Mouse (Mus musculus) heart, embryonic 14.5 days (tissue): ENCODE measurements around the gene Pigo. TPM values are rescaled to one million over a fixed set of nuclear protein-coding genes. Genes with fewer than 3 reads are reported as not detected.

Experiments
- ATAC-seq: fragments of 200-750 bp; cut with Nextera tagmentation; 2 replicates; pipeline ENCODE4 v1.8.0; 2017; ENCODE audit warnings: low read depth, moderate TSS enrichment; ENCODE audit not compliant: insufficient number of reproducible peaks, insufficient read depth, low FRiP score
- H3K27ac ChIP-seq, 2 experiments: fragments of 200-500 bp in 1 of 2; fragments of 300-500 bp in 1 of 2; sonication (generic) in 1 of 2; replicated peaks in 1 of 2; 2 replicates each; pipeline ENCODE4 v1.5.1; 2012 to 2014; ENCODE audit warnings: low read depth in 2 of 2, low read length in 2 of 2, control low read depth in 1 of 2, mild to moderate bottlenecking in 1 of 2, mixed read lengths in 1 of 2; ENCODE audit not compliant: control insufficient read depth in 1 of 2, insufficient read depth in 1 of 2
- H3K27me3 ChIP-seq: fragments of 300-500 bp; sonication (generic); 2 replicates; pipeline ENCODE4 v1.6.1; 2014; ENCODE audit warnings: mild to moderate bottlenecking, low read length, control low read depth; ENCODE audit not compliant: control insufficient read depth, insufficient read depth
- H3K36me3 ChIP-seq: fragments of 300-500 bp; sonication (generic); 2 replicates; pipeline ENCODE4 v1.6.1; 2014; ENCODE audit warnings: mild to moderate bottlenecking, control low read depth, low read length, mixed read lengths; ENCODE audit not compliant: control insufficient read depth, insufficient read depth
- H3K4me1 ChIP-seq, 2 experiments: fragments of 200-500 bp in 1 of 2; fragments of 300-500 bp in 1 of 2; sonication (generic) in 1 of 2; 2 replicates each; pipeline ENCODE4 v1.6.1; 2012 to 2014; ENCODE audit warnings: low read length in 2 of 2, control low read depth in 1 of 2, mixed read lengths in 1 of 2; ENCODE audit not compliant: control insufficient read depth in 2 of 2, insufficient read depth in 2 of 2
- H3K4me2 ChIP-seq: fragments of 300-500 bp; sonication (generic); 2 replicates; pipeline ENCODE4 v1.6.1; 2014; ENCODE audit warnings: mild to moderate bottlenecking, low read length
- H3K4me3 ChIP-seq, 2 experiments: fragments of 200-500 bp in 1 of 2; fragments of 300-500 bp in 1 of 2; sonication (generic) in 1 of 2; 2 replicates each; pipeline ENCODE4 v1.5.1; 2012 to 2014; ENCODE audit warnings: low read length in 2 of 2, mild to moderate bottlenecking in 2 of 2, control low read depth in 1 of 2, low read depth in 1 of 2, moderate library complexity in 1 of 2; ENCODE audit not compliant: control insufficient read depth in 1 of 2, insufficient read depth in 1 of 2
- H3K9ac ChIP-seq: fragments of 300-500 bp; sonication (generic); 2 replicates; pipeline ENCODE4 v1.6.1; 2014; ENCODE audit warnings: mild to moderate bottlenecking, low read length
- H3K9me3 ChIP-seq: fragments of 300-500 bp; sonication (generic); 2 replicates; pipeline ENCODE4 v1.6.1; 2016; ENCODE audit warnings: low read length, control low read depth; ENCODE audit not compliant: control insufficient read depth
- WGBS: fragments of 180-500 bp; shearing (Covaris S2); extraction: QIAGEN DNeasy Blood & Tissue Kit; methylation state at CpG from one replicate; pipeline ENCODE4 v1.1.7; 2014; 5-methylcytosine and 5-hydroxymethylcytosine counted together
- polyA plus RNA-seq: library from polyadenylated mRNA; unstranded; fragments of >200 nt; fragmentation: Nextera tagmentation; extraction: Ambion mirVana; gene quantifications from 2 replicates; pipeline ENCODE4 v1.2.1, GENCODE M21; 2014

Pigo gene
- polyA plus RNA-seq, 1 experiment from 2014 or later = 12.0 TPM

DNA sequence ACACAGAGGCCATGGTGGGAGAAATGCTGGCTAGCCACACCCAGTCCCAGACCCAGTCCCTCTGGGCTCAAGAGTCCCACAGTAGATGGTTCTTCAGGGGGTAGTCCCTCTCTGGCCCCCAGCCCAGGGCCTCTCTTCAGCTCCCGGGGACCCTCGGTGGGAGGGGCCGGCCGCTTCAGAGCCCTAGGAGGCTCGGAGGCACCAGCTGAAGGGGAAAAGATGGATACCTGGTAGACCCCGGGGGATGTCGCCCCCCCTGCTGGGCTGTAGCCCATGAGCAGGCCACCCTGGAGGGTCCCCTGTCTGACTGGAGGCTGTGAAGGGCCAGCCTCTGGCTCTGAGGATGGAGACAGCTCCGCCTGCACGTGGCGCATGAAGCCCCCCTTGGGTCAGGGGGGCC is 10.7 kb upstream of the Pigo start:
- Histone ChIP-seq H3K27ac (no peak overlapping the region), H3K27me3 (no peaks in the 10 kb centered on the region), H3K4me2 (no peak overlapping the region), H3K4me3 (no peak overlapping the region), H3K9me3 (no peaks in the 10 kb centered on the region), H3K9ac (no peak overlapping the region), H3K4me1 (peaks cover 19 to 32% of the 10 kb centered on the region in 2 experiments), H3K36me3 (peaks cover 37% of the 10 kb centered on the region)
- 88% methylated on average over 10 of the region's 10 CpGs for WGBS
- no peak for ATAC-seq

GRCm38 (mm10) chr4:43035851-43036250 is 10.2 kb upstream of the Pigo start:
- Histone ChIP-seq H3K9ac (no peak overlapping the region), H3K9me3 (no peaks in the 10 kb centered on the region), H3K27ac (no peak overlapping the region), H3K4me2 (no peak overlapping the region), H3K27me3 (no peaks in the 10 kb centered on the region), H3K4me3 (no peak overlapping the region), H3K4me1 (peaks cover 18 to 32% of the 10 kb centered on the region in 2 experiments), H3K36me3 (peaks cover 37% of the 10 kb centered on the region)
- ATAC-seq = no peak
- WGBS = 87% methylated on average over 6 of the region's 6 CpGs

DNA sequence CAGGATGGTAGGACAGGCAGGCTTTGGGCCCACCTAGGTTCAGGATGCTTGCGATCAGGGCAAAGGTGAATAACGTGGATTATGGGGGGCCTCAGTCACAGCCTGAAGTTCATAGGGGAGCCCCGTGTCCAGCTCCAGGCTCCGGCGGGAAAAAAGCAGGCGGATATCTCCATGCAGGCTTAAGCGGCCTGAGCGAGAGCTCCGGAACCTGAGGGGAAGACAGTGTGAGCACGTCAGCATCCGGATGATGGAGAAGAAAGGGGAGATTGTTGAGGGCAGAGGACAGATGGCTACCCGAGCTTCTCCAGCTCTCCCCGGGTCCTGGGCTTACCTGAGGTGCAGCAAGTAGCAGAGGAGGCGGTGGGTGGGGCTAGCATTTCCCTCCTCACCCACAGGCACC is 7.9 kb upstream of the Pigo start:
- Histone ChIP-seq H3K36me3 (peaks cover 49% of the 10 kb centered on the region), H3K9me3 (no peaks in the 10 kb centered on the region), H3K9ac (no peak overlapping the region), H3K4me1 (peaks cover 12 to 24% of the 10 kb centered on the region in 2 experiments), H3K4me3 (no peak overlapping the region), H3K27ac (no peak overlapping the region), H3K4me2 (no peak overlapping the region), H3K27me3 (no peaks in the 10 kb centered on the region)
- ATAC-seq = no peak
- 72% methylated on average over 14 of the region's 14 CpGs for WGBS

GRCm38 (mm10) chr4:43032501-43032900 is 6.9 kb upstream of the Pigo start:
- Histone ChIP-seq H3K27ac (no peak overlapping the region), H3K36me3 (peaks cover 59% of the 10 kb centered on the region), H3K9me3 (no peaks in the 10 kb centered on the region), H3K27me3 (no peaks in the 10 kb centered on the region), H3K4me3 (no peak overlapping the region), H3K9ac (no peak overlapping the region), H3K4me2 (no peak overlapping the region), H3K4me1 (peaks cover 6 to 14% of the 10 kb centered on the region in 2 experiments)
- ATAC-seq = no peak
- WGBS = 86% methylated on average over 1 of the region's 1 CpGs

DNA sequence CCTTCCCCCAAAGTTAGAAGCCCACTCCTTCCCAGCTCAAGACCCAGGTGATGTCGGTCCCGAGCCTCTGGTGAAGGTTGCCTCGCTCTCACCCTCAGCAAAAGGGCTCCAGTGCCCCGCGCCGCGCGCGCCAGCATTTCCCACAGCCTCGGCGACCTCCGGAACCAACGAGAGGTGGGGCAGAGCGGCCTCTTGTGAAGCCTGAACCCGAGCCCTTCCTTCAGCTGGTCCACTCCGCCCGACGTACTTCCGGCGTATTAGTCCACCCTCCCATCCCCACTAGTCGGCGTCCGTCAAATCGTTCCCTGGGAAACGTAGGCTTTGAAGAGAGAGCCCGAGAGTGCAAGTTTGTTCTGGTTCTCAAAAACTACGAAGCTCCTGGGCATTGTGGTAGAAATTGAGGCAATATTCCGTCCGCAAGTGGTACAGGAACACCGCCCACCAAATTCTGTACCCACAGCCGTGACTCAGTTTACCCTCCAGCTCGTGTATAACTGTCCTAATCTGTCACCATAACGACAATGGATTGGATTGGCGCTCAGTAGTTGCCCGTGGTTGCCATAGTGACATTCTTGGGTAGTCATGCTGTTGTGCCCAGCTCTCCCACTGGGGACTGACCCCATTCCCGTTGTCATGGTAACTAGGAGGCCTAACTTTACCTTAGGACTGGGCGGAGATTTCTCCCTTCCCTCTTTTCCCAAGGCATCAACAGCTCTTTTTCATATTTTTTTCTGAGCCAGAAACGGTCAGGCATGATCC is 5.8 kb upstream of the Pigo start, which contains the start of gene Stoml2:
Gene Stoml2, minus strand, starts transcription at position 474 of the 759 bp plus-strand sequence.
- Histone ChIP-seq H3K36me3 (peaks cover 63% of the 10 kb centered on the region), H3K4me2 (peak within 1 kb of the TSS; percentile 83), H3K27ac (peak within 1 kb of the TSS; percentile 73 to 86), H3K4me1 (peaks cover 6 to 13% of the 10 kb centered on the region in 2 experiments), H3K4me3 (peak within 1 kb of the TSS; percentile 67 to 69), H3K9ac (peak within 1 kb of the TSS; percentile 89), H3K9me3 (no peaks in the 10 kb centered on the region), H3K27me3 (no peaks in the 10 kb centered on the region)
- 2% methylated on average over 38 of the region's 38 CpGs for WGBS
- ATAC-seq = peak; percentile 92

DNA sequence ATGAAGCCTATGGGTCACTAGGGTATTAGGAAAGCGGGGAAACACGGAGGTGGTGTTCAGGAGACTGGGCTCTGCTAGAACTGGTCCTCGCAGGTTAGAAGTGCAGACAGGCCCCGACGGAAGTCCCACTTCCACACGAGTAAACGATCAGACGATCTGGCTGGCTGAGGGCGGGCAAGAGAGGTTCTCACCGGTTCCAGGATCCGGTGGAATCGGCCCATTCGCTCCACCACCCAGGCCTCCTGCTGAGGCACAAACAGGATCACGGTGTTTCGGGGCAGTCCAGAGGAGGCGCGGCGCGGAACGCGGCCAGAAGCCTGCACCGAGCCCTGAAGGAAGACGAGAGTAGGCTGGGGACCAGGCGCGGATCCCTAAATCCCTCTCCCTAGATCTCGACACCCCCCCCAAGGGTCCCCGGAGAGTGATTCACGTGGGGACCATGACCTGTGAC is 5.2 kb upstream of the Pigo start:
- ATAC-seq = peak; percentile 22; the same call in 1 of the 2 replicates
- Histone ChIP-seq H3K27ac (peak overlapping the region; percentile 73 to 86), H3K4me2 (peak overlapping the region; percentile 83), H3K4me3 (peak overlapping the region; percentile 67 to 69), H3K9me3 (no peaks in the 10 kb centered on the region), H3K36me3 (peaks cover 58% of the 10 kb centered on the region), H3K9ac (peak overlapping the region; percentile 89), H3K27me3 (no peaks in the 10 kb centered on the region), H3K4me1 (peaks cover 6 to 13% of the 10 kb centered on the region in 2 experiments)
- WGBS = under 1% methylated on average over 28 of the region's 28 CpGs

- peak overlapping the region in 1 of 2 experiments; percentile 86; a peak in 1 of 4 replicates for H3K27ac ChIP-seq
- H3K27me3 ChIP-seq = no peaks in the 10 kb centered on the region
- no peaks in the 10 kb centered on the region for H3K9me3 ChIP-seq
- H3K4me3 ChIP-seq = peak overlapping the region; percentile 67 to 69
- peaks cover 6 to 13% of the 10 kb centered on the region in 2 experiments for H3K4me1 ChIP-seq
- H3K4me2 ChIP-seq = peak overlapping the region; percentile 83
- peak overlapping the region; percentile 89 for H3K9ac ChIP-seq
- no peak for ATAC-seq
- peaks cover 53% of the 10 kb centered on the region for H3K36me3 ChIP-seq
- 63% methylated on average over 9 of the region's 9 CpGs for WGBS
These were observed 4.7 kb upstream of the Pigo start for GRCm38 (mm10) chr4:43030352-43030751.
